Mouse (Mus musculus) CH12.LX (cell line): ENCODE data around the gene Chrm3. TPM values are rescaled to one million over a fixed set of nuclear protein-coding genes. Genes with fewer than 3 reads are reported as not detected.

Experiments
- DNase-seq: peaks from one replicate; pipeline ENCODE4 v3.0.0-alpha.2; 2013; ENCODE audit errors: extremely low read depth
- H3K27ac ChIP-seq: 2 replicates; pipeline ENCODE4 v1.5.1; 2012; ENCODE audit warnings: low read depth, mild to moderate bottlenecking, control low read depth, moderate library complexity; ENCODE audit not compliant: insufficient read depth
- H3K27me3 ChIP-seq: replicated peaks from 2 replicates; pipeline ENCODE3; 2012; ENCODE audit warnings: inconsistent platforms
- H3K36me3 ChIP-seq, 2 experiments: replicated peaks in 1 of 2; 2 replicates each; pipeline versions ENCODE3 to v1.6.1; 2012; ENCODE audit warnings: inconsistent platforms in 1 of 2, low read length in 1 of 2, mild to moderate bottlenecking in 1 of 2, mixed read lengths in 1 of 2, moderate library complexity in 1 of 2; ENCODE audit not compliant: control insufficient read depth in 1 of 2, insufficient read depth in 1 of 2
- H3K4me1 ChIP-seq, 2 experiments: 2 replicates each; pipeline ENCODE4 v1.6.1; 2012; ENCODE audit warnings: inconsistent platforms in 1 of 2, moderate library complexity in 1 of 2; ENCODE audit not compliant: insufficient read depth in 2 of 2, control insufficient read depth in 1 of 2
- H3K4me2 ChIP-seq: 2 replicates; pipeline ENCODE4 v1.6.1; 2012; ENCODE audit warnings: low read depth, mild to moderate bottlenecking, control low read depth; ENCODE audit not compliant: poor library complexity, insufficient read depth, severe bottlenecking
- H3K4me3 ChIP-seq, 3 experiments: fragments of 150-350 bp in 1 of 3; sonication (generic) in 1 of 3; replicated peaks in 1 of 3; 2 replicates each; pipeline versions ENCODE3 to v1.5.1; 2011 to 2012; ENCODE audit warnings: low read depth in 2 of 3, low read length in 2 of 3, mild to moderate bottlenecking in 2 of 3, moderate library complexity in 2 of 3, control low read depth in 1 of 3, improper control_type of control experiment in 1 of 3, inconsistent platforms in 1 of 3, mixed read lengths in 1 of 3; ENCODE audit not compliant: poor library complexity in 1 of 3
- H3K79me2 ChIP-seq: replicated peaks from 2 replicates; pipeline ENCODE4 v1.6.1; 2012; ENCODE audit warnings: mild to moderate bottlenecking, moderate library complexity; ENCODE audit not compliant: control insufficient read depth, poor library complexity, insufficient read depth, severe bottlenecking; ENCODE audit errors: extremely low read depth
- H3K9ac ChIP-seq: 2 replicates; pipeline ENCODE4 v1.6.1; 2012; ENCODE audit warnings: low read depth, mild to moderate bottlenecking, control low read depth, moderate library complexity; ENCODE audit not compliant: insufficient read depth
- H3K9me3 ChIP-seq: replicated peaks from 2 replicates; pipeline ENCODE3; 2012; ENCODE audit warnings: low read length, inconsistent platforms, mixed read lengths
- CHD2 ChIP-seq: IDR thresholded peaks from 2 replicates; pipeline ENCODE4 v1.6.1; 2011; ENCODE audit warnings: low read length, improper control_type of control experiment
- CTCF ChIP-seq, 2 experiments: IDR thresholded peaks in 1 of 2; conservative IDR thresholded peaks in 1 of 2; 2 replicates each; pipeline ENCODE4 v1.5.1; 2011 to 2012; ENCODE audit warnings: low read depth in 2 of 2, low read length in 2 of 2, improper control_type of control experiment in 1 of 2, inconsistent platforms in 1 of 2, mild to moderate bottlenecking in 1 of 2, moderate library complexity in 1 of 2
- E2F4 ChIP-seq: IDR thresholded peaks from 2 replicates; pipeline ENCODE4 v1.6.1; 2011; ENCODE audit warnings: low read depth, low read length, improper control_type of control experiment; ENCODE audit not compliant: insufficient replicate concordance
- ELF1 ChIP-seq: IDR thresholded peaks from 2 replicates; pipeline ENCODE4 v1.6.1; 2014; ENCODE audit warnings: low read depth, mild to moderate bottlenecking, inconsistent platforms, low read length, improper control_type of control experiment
- GABPA ChIP-seq: IDR thresholded peaks from 2 replicates; pipeline ENCODE4 v1.6.1; 2012; ENCODE audit warnings: low read depth, low read length, improper control_type of control experiment, inconsistent platforms; ENCODE audit not compliant: insufficient replicate concordance
- IRF4 ChIP-seq: IDR thresholded peaks from 2 replicates; pipeline ENCODE4 v1.6.1; 2014; ENCODE audit warnings: low read depth, mild to moderate bottlenecking, inconsistent platforms, low read length, improper control_type of control experiment
- KAT2A ChIP-seq: IDR thresholded peaks from 2 replicates; pipeline ENCODE4 v1.6.1; 2012; ENCODE audit warnings: low read length, improper control_type of control experiment, inconsistent platforms; ENCODE audit not compliant: insufficient replicate concordance
- MAZ ChIP-seq: IDR thresholded peaks from 2 replicates; pipeline ENCODE4 v1.6.1; 2012; ENCODE audit warnings: low read depth, mild to moderate bottlenecking, inconsistent platforms, low read length, improper control_type of control experiment, moderate library complexity
- MEF2A ChIP-seq: IDR thresholded peaks from 2 replicates; pipeline ENCODE4 v1.6.1; 2014; ENCODE audit warnings: low read depth, mild to moderate bottlenecking, inconsistent platforms, low read length, improper control_type of control experiment, borderline replicate concordance
- NELFE ChIP-seq: IDR thresholded peaks from 2 replicates; pipeline ENCODE4 v1.6.1; 2011; ENCODE audit warnings: low read depth, low read length, improper control_type of control experiment
- NRF1 ChIP-seq: IDR thresholded peaks from 2 replicates; pipeline ENCODE4 v1.6.1; 2014; ENCODE audit warnings: low read depth, mild to moderate bottlenecking, inconsistent platforms, low read length, improper control_type of control experiment, moderate library complexity
- POLR2AphosphoS2 ChIP-seq: IDR thresholded peaks from 2 replicates; pipeline ENCODE4 v1.6.1; 2011; ENCODE audit warnings: low read depth, low read length, improper control_type of control experiment
- RAD21 ChIP-seq: IDR thresholded peaks from 2 replicates; pipeline ENCODE4 v1.6.1; 2011; ENCODE audit warnings: low read depth, mild to moderate bottlenecking, low read length, improper control_type of control experiment, moderate library complexity
- USF1 ChIP-seq: IDR thresholded peaks from 2 replicates; pipeline ENCODE4 v1.6.1; 2014; ENCODE audit warnings: low read depth, mild to moderate bottlenecking, inconsistent platforms, low read length, improper control_type of control experiment
- ZC3H11A ChIP-seq: IDR thresholded peaks from 2 replicates; pipeline ENCODE4 v1.6.1; 2012; ENCODE audit warnings: low read depth, mild to moderate bottlenecking, inconsistent platforms, low read length, improper control_type of control experiment
- ZNF384 ChIP-seq: IDR thresholded peaks from 2 replicates; pipeline ENCODE4 v1.6.1; 2012; ENCODE audit warnings: low read depth, low read length, improper control_type of control experiment, inconsistent platforms
- dilution Hi-C: fragments of 300-500 bp; cut with MboI; formaldehyde crosslinking; loops from 2 replicates; pipeline ENCODE4 v1.14.3; 2020; ENCODE audit warnings: low sequenced_read_pairs; ENCODE audit not compliant: extremely low pct_unique_long_range_greater_than_20kb, extremely low pct_ligation_motif_present
- in situ Hi-C: fragments of 300-500 bp; cut with MboI; formaldehyde crosslinking; loops from 3 replicates; pipeline ENCODE4 v1.14.3; 2019; ENCODE audit warnings: low sequenced_read_pairs, low pct_ligation_motif_present, low pct_unique_long_range_greater_than_20kb, mixed read lengths
- polyA plus RNA-seq: library from polyadenylated mRNA; unstranded; fragments of >175 nt; gene quantifications from 2 replicates; pipeline ENCODE4 v1.2.1, GENCODE M21; 2012; ENCODE audit warnings: low read depth; ENCODE audit not compliant: insufficient read length
- total RNA-seq, 2 experiments: library from RNA; depleted of rRNA; stranded (reverse); fragments of 300-350 nt in 1 of 2; fragments of >200 nt in 1 of 2; gene quantifications; 2 replicates each; pipeline ENCODE4 v1.2.3; 2012 to 2014

Gene Chrm3
- total and polyA plus RNA-seq, 3 experiments: not detected

GRCm38 (mm10) chr13:10182756-10183155 is 177.9 kb downstream of the Chrm3 start:
- H3K4me3 ChIP-seq: no peak overlapping the region
- no peak for DNase-seq
- H3K9me3 ChIP-seq: no peaks in the 10 kb centered on the region
- in situ Hi-C loops: no loop called here
- no peak for TF ChIP-seq CHD2
- TF ChIP-seq MAZ: no peak
- H3K4me2 ChIP-seq: no peak overlapping the region
- H3K27ac ChIP-seq: no peak overlapping the region
- H3K27me3 ChIP-seq: no peaks in the 10 kb centered on the region
- H3K36me3 ChIP-seq: no peaks in the 10 kb centered on the region
- peaks cover 3 to 4% of the 10 kb centered on the region in 2 experiments; a peak in 2 of 4 replicates for H3K4me1 ChIP-seq
- dilution Hi-C loops: no loop called here
- H3K9ac ChIP-seq: no peak overlapping the region
- no peaks in the 10 kb centered on the region for H3K79me2 ChIP-seq

- no peak overlapping the region for H3K4me3 ChIP-seq
- no peak for DNase-seq
- H3K79me2 ChIP-seq: no peaks in the 10 kb centered on the region
- TF ChIP-seq NRF1: no peak
- TF ChIP-seq KAT2A: no peak
- no peak for TF ChIP-seq ZC3H11A
- TF ChIP-seq IRF4: no peak
- no peak for TF ChIP-seq CTCF (conservative IDR thresholded peaks at IDR 0.05 in 1 of 2, IDR thresholded peaks at IDR 0.05 in 1 of 2; ENCODE audit: low read depth in 2 of 2, low read length in 2 of 2)
- TF ChIP-seq RAD21: no peak
- no peak for TF ChIP-seq E2F4
- TF ChIP-seq USF1: no peak
- no peak for TF ChIP-seq MEF2A
- TF ChIP-seq POLR2AphosphoS2: no peak
- H3K27me3 ChIP-seq: no peaks in the 10 kb centered on the region
- no peaks in the 10 kb centered on the region for H3K36me3 ChIP-seq
- in situ Hi-C loops: no loop called here
- no peak overlapping the region for H3K27ac ChIP-seq
- H3K9me3 ChIP-seq: no peaks in the 10 kb centered on the region
- H3K4me2 ChIP-seq: no peak overlapping the region
- H3K9ac ChIP-seq: no peak overlapping the region
- dilution Hi-C loops: no loop called here
- H3K4me1 ChIP-seq: no peaks in the 10 kb centered on the region
Observed at GRCm38 (mm10) chr13:10170529-10170928, 190.1 kb downstream of the Chrm3 start.

- TF ChIP-seq GABPA (no peak), IRF4 (no peak), NELFE (no peak), ZNF384 (no peak), ELF1 (no peak)
- TF ChIP-seq, all 38 proteins: peak for 0
- dilution Hi-C loops: no loop called here
- in situ Hi-C loops: no loop called here
Observed at GRCm38 (mm10) chr13:10163354-10163753, 197.3 kb downstream of the Chrm3 start.

More at GRCm38 (mm10) chr13:10163354-10163753, 197.3 kb downstream of the Chrm3 start:
- H3K4me1 ChIP-seq: no peaks in the 10 kb centered on the region
- no peaks in the 10 kb centered on the region for H3K27me3 ChIP-seq
- H3K27ac ChIP-seq: no peak overlapping the region
- no peaks in the 10 kb centered on the region for H3K79me2 ChIP-seq
- H3K9ac ChIP-seq: no peak overlapping the region
- H3K36me3 ChIP-seq: no peaks in the 10 kb centered on the region
- no peak overlapping the region for H3K4me2 ChIP-seq
- no peaks in the 10 kb centered on the region for H3K9me3 ChIP-seq
- no peak overlapping the region for H3K4me3 ChIP-seq
- DNase-seq: no peak
